Mouse (Mus musculus) kidney, embryonic 15.5 days (tissue): Measurements from ENCODE around the gene Btnl1. TPM values are rescaled to one million over a fixed set of nuclear protein-coding genes. Genes with fewer than 3 reads are reported as not detected.

ENCODE experiments used
- ATAC-seq: fragments of 200-750 bp; cut with Nextera tagmentation; replicated peaks from 2 replicates; pipeline ENCODE4 v1.8.0; 2017; ENCODE audit warnings: moderate TSS enrichment; ENCODE audit not compliant: low FRiP score
- H3K27ac ChIP-seq: fragments of 300-500 bp; sonication (generic); 2 replicates; pipeline ENCODE4 v1.5.1; 2015; ENCODE audit warnings: mild to moderate bottlenecking, inconsistent platforms
- H3K27me3 ChIP-seq: fragments of 300-500 bp; sonication (generic); 2 replicates; pipeline ENCODE4 v1.6.1; 2015; ENCODE audit warnings: inconsistent platforms
- H3K36me3 ChIP-seq: fragments of 300-500 bp; sonication (generic); 2 replicates; pipeline ENCODE4 v1.6.1; 2015; ENCODE audit warnings: inconsistent platforms
- H3K4me1 ChIP-seq: fragments of 300-500 bp; sonication (generic); 2 replicates; pipeline ENCODE4 v1.6.1; 2015; ENCODE audit warnings: inconsistent platforms
- H3K4me2 ChIP-seq: fragments of 300-500 bp; sonication (generic); 2 replicates; pipeline ENCODE4 v1.6.1; 2015; ENCODE audit warnings: moderate library complexity, mild to moderate bottlenecking, inconsistent platforms
- H3K4me3 ChIP-seq: fragments of 300-500 bp; sonication (generic); replicated peaks from 2 replicates; pipeline ENCODE4 v1.5.1; 2015; ENCODE audit warnings: mild to moderate bottlenecking, inconsistent platforms
- H3K9ac ChIP-seq: fragments of 300-500 bp; sonication (generic); 2 replicates; pipeline ENCODE4 v1.6.1; 2015; ENCODE audit warnings: mild to moderate bottlenecking, inconsistent platforms
- H3K9me3 ChIP-seq: fragments of 300-500 bp; sonication (generic); replicated peaks from 2 replicates; pipeline ENCODE4 v1.6.1; 2016; ENCODE audit warnings: inconsistent platforms
- WGBS: fragments of 180-500 bp; shearing (Covaris S2); methylation state at CpG from one replicate; pipeline ENCODE4 v1.1.7; 2015; ENCODE audit warnings: mixed read lengths; 5-methylcytosine and 5-hydroxymethylcytosine counted together
- polyA plus RNA-seq: library from polyadenylated mRNA; unstranded; fragments of >200 nt; fragmentation: Nextera tagmentation; extraction: Ambion mirVana; gene quantifications from 2 replicates; pipeline ENCODE4 v1.2.1, GENCODE M21; 2015

The Btnl1 gene
- polyA plus RNA-seq, 1 experiment from 2014 or later, result not detected

DNA sequence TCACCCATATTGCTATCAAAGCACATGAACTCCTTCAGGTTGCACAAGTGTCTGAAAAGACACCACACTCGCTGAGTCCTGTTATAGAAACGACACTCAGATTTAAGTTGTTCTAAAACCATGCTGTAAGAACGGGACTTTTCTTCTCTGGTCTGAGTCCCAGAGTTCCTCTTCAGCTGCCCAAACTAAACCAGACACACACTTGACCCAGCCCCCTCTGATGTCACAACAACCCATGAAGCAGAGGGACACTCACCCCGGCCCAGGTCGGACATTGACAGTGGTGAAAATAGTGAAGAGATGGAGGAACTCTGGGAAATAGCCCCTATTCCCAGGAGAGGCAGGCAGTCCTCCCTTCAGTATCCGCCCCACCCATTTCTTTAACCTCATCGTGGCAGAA is 14.6 kb downstream of the Btnl1 start:
- Histone ChIP-seq H3K27ac (no peak overlapping the region), H3K9ac (no peak overlapping the region), H3K4me2 (peak overlapping the region; percentile 68; the same call in 1 of the 2 replicates), H3K36me3 (no peaks in the 10 kb centered on the region), H3K9me3 (no peaks in the 10 kb centered on the region), H3K4me1 (peaks cover 9% of the 10 kb centered on the region; the same call in 1 of the 2 replicates), H3K4me3 (no peak overlapping the region), H3K27me3 (0 out of 2 replicates have a peak, but pooled peaks cover 4% of the 10 kb centered on the region)
- 65% methylated on average over 7 of the region's 7 CpGs for WGBS
- no peak for ATAC-seq

DNA sequence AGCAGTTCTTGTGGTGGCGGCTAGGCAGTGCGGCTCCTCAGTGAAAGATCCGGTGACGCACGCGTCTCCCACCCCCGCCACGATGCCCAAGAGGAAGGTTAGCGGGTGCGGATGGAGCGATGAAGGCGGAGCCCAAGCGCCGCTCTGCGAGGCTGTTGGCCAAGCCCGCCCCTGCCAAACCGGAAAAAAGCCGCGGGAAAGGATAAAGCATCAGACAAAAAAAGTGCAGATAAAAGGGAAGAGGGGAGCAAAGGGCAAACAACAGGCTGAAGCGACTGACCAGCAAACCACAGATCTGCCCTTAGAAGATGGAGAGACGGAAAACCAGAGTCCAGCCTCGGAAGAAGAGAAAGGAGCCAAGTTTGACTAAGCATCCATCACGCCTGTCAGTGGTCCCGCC is 15.4 kb downstream of the Btnl1 start:
- WGBS, result 3% methylated on average over 24 of the region's 24 CpGs
- no peaks in the 10 kb centered on the region for H3K9me3 ChIP-seq
- peak overlapping the region; percentile 43 for H3K4me3 ChIP-seq
- H3K27me3 ChIP-seq, result 0 out of 2 replicates have a peak, but pooled peaks cover 4% of the 10 kb centered on the region
- ATAC-seq, result 0 out of 2 replicates have a peak, but pooled peaks have one; percentile 40
- no peak overlapping the region for H3K27ac ChIP-seq
- H3K36me3 ChIP-seq, result no peaks in the 10 kb centered on the region
- H3K4me2 ChIP-seq, result peak overlapping the region; percentile 68
- H3K4me1 ChIP-seq, result peaks cover 9% of the 10 kb centered on the region; the same call in 1 of the 2 replicates
- peak overlapping the region; percentile 33; the same call in 1 of the 2 replicates for H3K9ac ChIP-seq

DNA sequence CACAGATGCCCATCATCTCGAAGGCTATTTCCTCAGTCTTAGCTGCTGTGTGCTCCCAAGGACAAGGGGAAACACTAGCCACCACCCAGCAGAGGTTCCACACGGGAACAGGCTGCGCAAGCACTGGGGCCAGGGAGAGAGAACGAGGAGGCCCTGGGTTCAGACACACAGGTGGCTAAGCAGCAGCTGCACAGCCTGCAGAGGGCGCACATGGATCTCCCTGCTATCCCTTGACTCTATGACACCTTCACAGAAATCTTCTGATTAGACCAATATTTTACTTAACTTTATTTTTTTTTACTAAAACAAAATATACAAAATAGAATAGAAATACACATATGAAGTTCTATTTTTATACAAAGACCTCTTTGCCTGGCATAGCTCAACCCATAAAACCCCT is 20.4 kb downstream of the Btnl1 start:
- H3K9ac ChIP-seq, result no peak overlapping the region
- H3K9me3 ChIP-seq, result no peaks in the 10 kb centered on the region
- no peaks in the 10 kb centered on the region for H3K27me3 ChIP-seq
- H3K4me3 ChIP-seq, result no peak overlapping the region
- peaks cover 12% of the 10 kb centered on the region for H3K4me1 ChIP-seq
- no peak for ATAC-seq
- 73% methylated on average over 5 of the region's 5 CpGs for WGBS
- no peak overlapping the region for H3K4me2 ChIP-seq
- no peak overlapping the region for H3K27ac ChIP-seq
- H3K36me3 ChIP-seq, result no peaks in the 10 kb centered on the region

DNA sequence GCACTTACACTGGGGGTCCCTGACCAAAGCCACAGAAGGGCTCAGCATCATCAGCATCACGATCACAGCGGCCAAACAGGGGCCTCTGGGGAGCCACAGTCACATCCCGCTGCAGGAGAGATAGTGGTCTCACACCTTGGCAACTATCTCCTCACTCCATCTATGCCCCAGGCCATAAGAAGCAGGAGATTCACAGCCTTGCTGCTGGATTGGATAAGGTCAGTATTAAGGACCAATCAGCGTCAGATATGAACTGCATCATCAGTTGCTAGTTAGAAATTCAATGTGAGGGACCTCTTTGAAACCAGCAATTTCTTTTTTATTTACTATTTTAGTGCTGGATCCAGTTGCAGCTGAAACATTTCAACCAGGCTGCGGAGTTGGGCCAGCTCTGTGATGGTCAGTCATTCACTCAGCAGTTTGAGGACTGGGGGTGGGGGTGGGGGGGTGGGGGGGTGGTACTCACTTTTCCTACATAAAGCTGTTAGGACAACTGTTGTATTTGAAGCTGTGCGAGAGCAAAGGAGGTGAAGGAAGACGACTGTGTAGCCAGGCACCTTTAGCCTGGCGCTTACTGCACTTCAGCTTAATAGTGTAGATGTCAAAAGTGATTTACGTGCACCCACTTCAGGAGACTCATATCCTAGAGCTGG is 21.3 kb downstream of the Btnl1 start:
- Histone ChIP-seq H3K27ac (peak overlapping the region; percentile 92; the same call in 1 of the 2 replicates), H3K36me3 (no peaks in the 10 kb centered on the region), H3K9me3 (no peaks in the 10 kb centered on the region), H3K27me3 (no peaks in the 10 kb centered on the region), H3K4me1 (peaks cover 11% of the 10 kb centered on the region), H3K4me3 (peak overlapping the region; percentile 62), H3K9ac (no peak overlapping the region), H3K4me2 (peak overlapping the region; percentile 84)
- WGBS, result 15% methylated on average over 9 of the region's 9 CpGs
- ATAC-seq, result peak; percentile 87

DNA sequence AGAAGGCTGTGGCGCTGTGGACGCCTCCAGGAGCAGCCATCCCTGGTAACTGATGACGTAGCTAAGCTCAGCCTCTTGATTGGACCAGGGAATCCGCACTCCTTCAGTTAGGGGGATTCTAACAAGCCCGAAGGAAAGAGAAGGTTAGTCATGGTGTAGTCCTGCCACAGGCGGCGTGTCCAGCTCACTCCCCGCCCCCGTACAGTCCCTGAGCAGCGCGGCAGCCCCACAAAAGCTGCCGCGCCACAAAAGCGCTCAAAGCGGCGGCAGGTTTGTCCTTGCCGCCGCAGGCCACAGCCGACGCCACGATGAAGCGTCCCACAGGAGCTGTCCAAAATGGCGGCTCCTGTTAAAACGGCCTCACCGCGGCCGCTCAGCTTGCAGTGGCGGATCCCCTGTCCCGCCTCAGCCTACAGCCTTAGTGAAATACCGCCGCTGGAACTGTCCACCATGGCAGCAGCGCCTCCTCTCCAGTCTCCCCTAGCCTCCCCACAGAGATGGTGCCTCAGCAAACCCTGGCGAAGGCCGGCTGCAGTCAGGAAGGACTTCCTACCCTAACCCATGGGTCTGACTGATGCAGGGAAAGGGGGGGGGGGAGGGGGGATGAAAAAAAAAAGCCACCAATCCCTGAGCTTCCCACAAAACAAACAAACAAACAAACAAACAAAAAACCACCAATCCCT is 21.9 kb downstream of the Btnl1 start, which contains the start of gene BC051142:
Gene BC051142 (plus strand): TSS at position 110 of the 683 bp plus-strand sequence.
- Histone ChIP-seq H3K4me2 (peak within 1 kb of the TSS; percentile 84), H3K36me3 (no peaks in the 10 kb centered on the region), H3K4me1 (peaks cover 11% of the 10 kb centered on the region), H3K9me3 (no peaks in the 10 kb centered on the region), H3K9ac (peak within 1 kb of the TSS; percentile 56), H3K27me3 (no peaks in the 10 kb centered on the region), H3K27ac (peak within 1 kb of the TSS; percentile 92), H3K4me3 (peak within 1 kb of the TSS; percentile 62)
- WGBS, result 4% methylated on average over 34 of the region's 34 CpGs
- peak; percentile 95 for ATAC-seq

DNA sequence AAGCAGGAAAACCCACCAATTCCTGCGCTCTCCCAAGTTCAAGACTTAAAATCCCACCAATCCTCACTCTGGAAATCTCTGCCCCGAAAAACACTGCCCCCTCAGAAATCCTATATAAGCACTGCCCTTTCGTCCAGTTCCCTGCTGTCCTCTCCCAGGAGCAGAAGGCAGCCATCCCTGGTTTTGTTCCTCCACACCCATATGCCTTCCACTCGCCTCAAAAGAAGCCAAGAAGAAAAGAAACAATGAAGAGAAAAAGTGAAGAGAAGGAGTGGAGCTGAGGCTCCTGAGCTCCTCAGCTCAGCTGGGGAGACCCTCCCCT is 22.4 kb downstream of the Btnl1 start:
- 57% methylated on average over 4 of the region's 4 CpGs for WGBS
- H3K9ac ChIP-seq, result no peak overlapping the region
- H3K36me3 ChIP-seq, result no peaks in the 10 kb centered on the region
- peak overlapping the region; percentile 62 for H3K4me3 ChIP-seq
- peaks cover 11% of the 10 kb centered on the region for H3K4me1 ChIP-seq
- no peaks in the 10 kb centered on the region for H3K27me3 ChIP-seq
- peak overlapping the region; percentile 84 for H3K4me2 ChIP-seq
- H3K27ac ChIP-seq, result peak overlapping the region; percentile 92; the same call in 1 of the 2 replicates
- H3K9me3 ChIP-seq, result no peaks in the 10 kb centered on the region
- ATAC-seq, result no peak

DNA sequence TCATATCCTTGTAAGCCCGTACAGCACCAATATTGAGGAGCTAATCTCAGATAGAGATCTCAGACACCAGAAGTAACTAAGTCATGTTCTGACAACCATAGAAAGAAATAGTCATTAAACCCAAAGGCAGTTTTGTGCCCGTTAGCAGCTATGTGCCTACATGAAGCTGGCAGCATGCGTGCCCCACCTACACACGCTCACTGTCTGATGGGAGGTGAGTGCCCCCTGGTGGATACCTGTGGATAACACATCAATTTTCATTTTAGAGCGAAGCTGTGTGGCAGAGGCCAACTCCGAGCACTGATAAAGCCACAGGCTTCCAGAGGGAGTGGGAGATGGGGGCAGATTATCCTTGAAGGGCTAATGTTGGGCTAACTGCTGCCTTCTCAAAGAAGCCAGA is 34.2 kb downstream of the Btnl1 start:
- Histone ChIP-seq H3K9me3 (no peaks in the 10 kb centered on the region), H3K4me3 (no peak overlapping the region), H3K27me3 (peaks cover 21% of the 10 kb centered on the region), H3K4me1 (no peaks in the 10 kb centered on the region), H3K9ac (no peak overlapping the region), H3K36me3 (no peaks in the 10 kb centered on the region), H3K4me2 (no peak overlapping the region), H3K27ac (no peak overlapping the region)
- no peak for ATAC-seq
- WGBS, result 18% methylated on average over 6 of the region's 6 CpGs

DNA sequence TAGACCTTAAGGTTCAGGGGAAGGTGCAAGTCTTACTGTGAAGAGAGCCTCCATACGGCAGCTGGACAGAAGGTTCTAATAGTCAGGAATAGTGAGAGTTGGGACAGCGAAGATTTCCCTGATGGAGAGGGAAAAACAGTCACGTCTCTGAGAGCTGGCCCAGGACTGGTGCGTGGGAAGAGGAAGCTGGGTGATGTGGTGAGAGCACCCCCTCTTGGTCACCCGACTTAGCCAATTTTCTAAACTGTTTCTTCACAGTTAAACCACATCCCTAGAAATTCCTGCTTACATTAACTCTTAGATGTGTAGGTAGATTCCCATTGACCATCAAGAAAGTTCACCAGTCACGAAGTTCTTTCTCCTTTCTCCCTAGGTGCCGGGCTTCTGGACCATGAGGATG is 43.1 kb downstream of the Btnl1 start:
- H3K27ac ChIP-seq, result no peak overlapping the region
- ATAC-seq, result no peak
- H3K9me3 ChIP-seq, result no peaks in the 10 kb centered on the region
- no peaks in the 10 kb centered on the region for H3K4me1 ChIP-seq
- no peak overlapping the region for H3K9ac ChIP-seq
- no peaks in the 10 kb centered on the region for H3K27me3 ChIP-seq
- H3K4me2 ChIP-seq, result no peak overlapping the region
- H3K36me3 ChIP-seq, result no peaks in the 10 kb centered on the region
- WGBS, result 72% methylated on average over 7 of the region's 7 CpGs
- H3K4me3 ChIP-seq, result no peak overlapping the region

DNA sequence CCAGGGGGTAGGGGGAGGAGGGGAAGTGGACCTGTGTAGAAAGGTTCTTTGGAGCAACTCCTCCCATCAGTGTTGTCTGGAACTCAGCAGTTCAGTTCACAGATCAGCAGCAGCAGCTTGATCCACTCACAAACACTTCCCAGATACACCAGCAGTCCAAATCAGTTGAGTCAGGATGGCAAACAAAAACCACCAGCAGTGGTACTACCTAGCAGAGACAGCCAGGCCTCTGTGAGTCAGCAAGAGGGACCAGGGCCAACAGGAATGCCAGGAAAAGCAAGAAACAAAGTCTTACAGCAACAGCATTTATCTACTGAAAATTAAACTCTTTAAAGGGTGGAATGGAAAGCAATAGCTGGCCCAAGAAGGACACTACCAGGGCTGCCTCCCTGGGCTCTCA is 50.7 kb downstream of the Btnl1 start:
- H3K4me1 ChIP-seq, result no peaks in the 10 kb centered on the region
- no peak overlapping the region for H3K9ac ChIP-seq
- no peak overlapping the region for H3K4me3 ChIP-seq
- no peaks in the 10 kb centered on the region for H3K9me3 ChIP-seq
- H3K36me3 ChIP-seq, result no peaks in the 10 kb centered on the region
- no peak overlapping the region for H3K27ac ChIP-seq
- no peak for ATAC-seq
- H3K4me2 ChIP-seq, result no peak overlapping the region
- H3K27me3 ChIP-seq, result no peaks in the 10 kb centered on the region

Other genes with a start within 250 kb of the Btnl1 start
- gene H2-DMb2, start 233.8 kb upstream of the Btnl1 start, polyA plus RNA-seq, result 22.6 and 25.3 TPM in 2 replicates
- gene H2-DMb1, start 224.1 kb upstream of the Btnl1 start, polyA plus RNA-seq, result 4.9 and 6.0 TPM in 2 replicates
- gene Tap1, start 189.6 kb upstream of the Btnl1 start, polyA plus RNA-seq, result 3.5 and 3.8 TPM in 2 replicates
- 3.0 and 3.2 TPM in 2 replicates for gene Psmb9, start 189.4 kb upstream of the Btnl1 start, polyA plus RNA-seq
- gene Psmb8, start 179.4 kb upstream of the Btnl1 start, polyA plus RNA-seq, result 6.0 and 7.1 TPM in 2 replicates
- gene Tap2, start 173.6 kb upstream of the Btnl1 start, polyA plus RNA-seq, result 3.5 and 4.1 TPM in 2 replicates
- gene H2-Ob, start 138.2 kb upstream of the Btnl1 start, polyA plus RNA-seq, result 0.13 TPM in 1 of 2 replicates, not detected in the other
- gene H2-Ab1, start 119.4 kb upstream of the Btnl1 start, polyA plus RNA-seq, result 23.3 and 27.5 TPM in 2 replicates
- 2.1 and 2.3 TPM in 2 replicates for gene H2-Aa, start 89.3 kb upstream of the Btnl1 start, polyA plus RNA-seq
- 6.2 and 6.9 TPM in 2 replicates for gene H2-Eb1, start 71.3 kb upstream of the Btnl1 start, polyA plus RNA-seq
- gene H2-Eb2, start 51.5 kb upstream of the Btnl1 start, polyA plus RNA-seq, result not detected in 2 replicates
- gene Btnl2, start 22.3 kb upstream of the Btnl1 start, polyA plus RNA-seq, result 0.08 and 0.16 TPM in 2 replicates
- 0.32 and 0.77 TPM in 2 replicates for gene BC051142, start 21.7 kb downstream of the Btnl1 start, polyA plus RNA-seq
- gene Btnl4, start 100.2 kb downstream of the Btnl1 start, polyA plus RNA-seq, result 0.09 TPM in 1 of 2 replicates, not detected in the other
- gene Btnl6, start 140.2 kb downstream of the Btnl1 start, polyA plus RNA-seq, result not detected in 2 replicates
- 8.7 and 11.8 TPM in 2 replicates for gene Notch4, start 187.1 kb downstream of the Btnl1 start, polyA plus RNA-seq
- gene Gpsm3, start 212.7 kb downstream of the Btnl1 start, polyA plus RNA-seq, result 20.8 and 22.6 TPM in 2 replicates
- 14.9 and 16.7 TPM in 2 replicates for gene Pbx2, start 214.1 kb downstream of the Btnl1 start, polyA plus RNA-seq
- gene Ager, start 220.7 kb downstream of the Btnl1 start, polyA plus RNA-seq, result 6.5 and 7.5 TPM in 2 replicates
- 166 and 168 TPM in 2 replicates for gene Rnf5, start 226.6 kb downstream of the Btnl1 start, polyA plus RNA-seq
- gene Agpat1, start 227.1 kb downstream of the Btnl1 start, polyA plus RNA-seq, result 60.8 and 72.2 TPM in 2 replicates
- 3.5 and 4.4 TPM in 2 replicates for gene Egfl8, start 238.8 kb downstream of the Btnl1 start, polyA plus RNA-seq